Mouse (Mus musculus) CH12.LX (cell line): Measurements from ENCODE around the gene Gm49416. TPM values are rescaled to one million over a fixed set of nuclear protein-coding genes. Genes with fewer than 3 reads are reported as not detected.

ENCODE experiments used
- DNase-seq: peaks from one replicate; pipeline ENCODE4 v3.0.0-alpha.2; 2013; ENCODE audit errors: extremely low read depth
- H3K27ac ChIP-seq: 2 replicates; pipeline ENCODE4 v1.5.1; 2012; ENCODE audit warnings: low read depth, mild to moderate bottlenecking, control low read depth, moderate library complexity; ENCODE audit not compliant: insufficient read depth
- H3K27me3 ChIP-seq: replicated peaks from 2 replicates; pipeline ENCODE3; 2012; ENCODE audit warnings: inconsistent platforms
- H3K36me3 ChIP-seq, 2 experiments: replicated peaks in 1 of 2; 2 replicates each; pipeline versions ENCODE3 to v1.6.1; 2012; ENCODE audit warnings: inconsistent platforms in 1 of 2, low read length in 1 of 2, mild to moderate bottlenecking in 1 of 2, mixed read lengths in 1 of 2, moderate library complexity in 1 of 2; ENCODE audit not compliant: control insufficient read depth in 1 of 2, insufficient read depth in 1 of 2
- H3K4me1 ChIP-seq, 2 experiments: 2 replicates each; pipeline ENCODE4 v1.6.1; 2012; ENCODE audit warnings: inconsistent platforms in 1 of 2, moderate library complexity in 1 of 2; ENCODE audit not compliant: insufficient read depth in 2 of 2, control insufficient read depth in 1 of 2
- H3K4me2 ChIP-seq: 2 replicates; pipeline ENCODE4 v1.6.1; 2012; ENCODE audit warnings: low read depth, mild to moderate bottlenecking, control low read depth; ENCODE audit not compliant: poor library complexity, insufficient read depth, severe bottlenecking
- H3K4me3 ChIP-seq, 3 experiments: fragments of 150-350 bp in 1 of 3; sonication (generic) in 1 of 3; replicated peaks in 1 of 3; 2 replicates each; pipeline versions ENCODE3 to v1.5.1; 2011 to 2012; ENCODE audit warnings: low read depth in 2 of 3, low read length in 2 of 3, mild to moderate bottlenecking in 2 of 3, moderate library complexity in 2 of 3, control low read depth in 1 of 3, improper control_type of control experiment in 1 of 3, inconsistent platforms in 1 of 3, mixed read lengths in 1 of 3; ENCODE audit not compliant: poor library complexity in 1 of 3
- H3K79me2 ChIP-seq: replicated peaks from 2 replicates; pipeline ENCODE4 v1.6.1; 2012; ENCODE audit warnings: mild to moderate bottlenecking, moderate library complexity; ENCODE audit not compliant: control insufficient read depth, poor library complexity, insufficient read depth, severe bottlenecking; ENCODE audit errors: extremely low read depth
- H3K9ac ChIP-seq: 2 replicates; pipeline ENCODE4 v1.6.1; 2012; ENCODE audit warnings: low read depth, mild to moderate bottlenecking, control low read depth, moderate library complexity; ENCODE audit not compliant: insufficient read depth
- H3K9me3 ChIP-seq: replicated peaks from 2 replicates; pipeline ENCODE3; 2012; ENCODE audit warnings: low read length, inconsistent platforms, mixed read lengths
- BHLHE40 ChIP-seq: IDR thresholded peaks from 2 replicates; pipeline ENCODE4 v1.6.1; 2011; ENCODE audit warnings: mild to moderate bottlenecking, low read depth, low read length, improper control_type of control experiment
- CHD1 ChIP-seq: IDR thresholded peaks from 2 replicates; pipeline ENCODE4 v1.6.1; 2012; ENCODE audit warnings: low read depth, low read length, improper control_type of control experiment, inconsistent platforms
- CHD2 ChIP-seq: IDR thresholded peaks from 2 replicates; pipeline ENCODE4 v1.6.1; 2011; ENCODE audit warnings: low read length, improper control_type of control experiment
- CTCF ChIP-seq, 2 experiments: IDR thresholded peaks in 1 of 2; conservative IDR thresholded peaks in 1 of 2; 2 replicates each; pipeline ENCODE4 v1.5.1; 2011 to 2012; ENCODE audit warnings: low read depth in 2 of 2, low read length in 2 of 2, improper control_type of control experiment in 1 of 2, inconsistent platforms in 1 of 2, mild to moderate bottlenecking in 1 of 2, moderate library complexity in 1 of 2
- E2F4 ChIP-seq: IDR thresholded peaks from 2 replicates; pipeline ENCODE4 v1.6.1; 2011; ENCODE audit warnings: low read depth, low read length, improper control_type of control experiment; ENCODE audit not compliant: insufficient replicate concordance
- ELF1 ChIP-seq: IDR thresholded peaks from 2 replicates; pipeline ENCODE4 v1.6.1; 2014; ENCODE audit warnings: low read depth, mild to moderate bottlenecking, inconsistent platforms, low read length, improper control_type of control experiment
- EP300 ChIP-seq: IDR thresholded peaks from 2 replicates; pipeline ENCODE4 v1.6.1; 2011; ENCODE audit warnings: low read length, improper control_type of control experiment
- ETS1 ChIP-seq: conservative IDR thresholded peaks from 2 replicates; pipeline ENCODE4 v1.6.1; 2012; ENCODE audit warnings: low read depth, mild to moderate bottlenecking, inconsistent platforms, low read length, improper control_type of control experiment, moderate library complexity
- GABPA ChIP-seq: IDR thresholded peaks from 2 replicates; pipeline ENCODE4 v1.6.1; 2012; ENCODE audit warnings: low read depth, low read length, improper control_type of control experiment, inconsistent platforms; ENCODE audit not compliant: insufficient replicate concordance
- HCFC1 ChIP-seq: IDR thresholded peaks from 2 replicates; pipeline ENCODE4 v1.6.1; 2012; ENCODE audit warnings: low read depth, mild to moderate bottlenecking, inconsistent platforms, low read length, improper control_type of control experiment
- IRF4 ChIP-seq: IDR thresholded peaks from 2 replicates; pipeline ENCODE4 v1.6.1; 2014; ENCODE audit warnings: low read depth, mild to moderate bottlenecking, inconsistent platforms, low read length, improper control_type of control experiment
- JUN ChIP-seq: IDR thresholded peaks from 2 replicates; pipeline ENCODE4 v1.6.1; 2011; ENCODE audit warnings: low read depth, mild to moderate bottlenecking, low read length, improper control_type of control experiment, moderate library complexity; ENCODE audit not compliant: insufficient read depth
- JUND ChIP-seq: conservative IDR thresholded peaks from 2 replicates; pipeline ENCODE4 v1.6.1; 2011; ENCODE audit warnings: low read depth, low read length, improper control_type of control experiment
- KAT2A ChIP-seq: IDR thresholded peaks from 2 replicates; pipeline ENCODE4 v1.6.1; 2012; ENCODE audit warnings: low read length, improper control_type of control experiment, inconsistent platforms; ENCODE audit not compliant: insufficient replicate concordance
- MAFK ChIP-seq: IDR thresholded peaks from 2 replicates; pipeline ENCODE4 v1.6.1; 2011; ENCODE audit warnings: low read length, improper control_type of control experiment; ENCODE audit not compliant: insufficient replicate concordance
- MAX ChIP-seq: IDR thresholded peaks from 2 replicates; pipeline ENCODE4 v1.6.1; 2011; ENCODE audit warnings: low read length, improper control_type of control experiment
- MAZ ChIP-seq: IDR thresholded peaks from 2 replicates; pipeline ENCODE4 v1.6.1; 2012; ENCODE audit warnings: low read depth, mild to moderate bottlenecking, inconsistent platforms, low read length, improper control_type of control experiment, moderate library complexity
- MEF2A ChIP-seq: IDR thresholded peaks from 2 replicates; pipeline ENCODE4 v1.6.1; 2014; ENCODE audit warnings: low read depth, mild to moderate bottlenecking, inconsistent platforms, low read length, improper control_type of control experiment, borderline replicate concordance
- MXI1 ChIP-seq: IDR thresholded peaks from 2 replicates; pipeline ENCODE4 v1.6.1; 2011; ENCODE audit warnings: mild to moderate bottlenecking, low read depth, low read length, improper control_type of control experiment
- MYC ChIP-seq: IDR thresholded peaks from 2 replicates; pipeline ENCODE4 v1.6.1; 2011; ENCODE audit warnings: low read depth, mild to moderate bottlenecking, improper control_type of control experiment, low read length
- NELFE ChIP-seq: IDR thresholded peaks from 2 replicates; pipeline ENCODE4 v1.6.1; 2011; ENCODE audit warnings: low read depth, low read length, improper control_type of control experiment
- NRF1 ChIP-seq: IDR thresholded peaks from 2 replicates; pipeline ENCODE4 v1.6.1; 2014; ENCODE audit warnings: low read depth, mild to moderate bottlenecking, inconsistent platforms, low read length, improper control_type of control experiment, moderate library complexity
- PAX5 ChIP-seq: IDR thresholded peaks from 2 replicates; pipeline ENCODE4 v1.6.1; 2012; ENCODE audit warnings: low read length, inconsistent platforms, mixed read lengths
- POLR2A ChIP-seq: IDR thresholded peaks from 2 replicates; pipeline ENCODE4 v1.6.1; 2011; ENCODE audit warnings: low read depth, mild to moderate bottlenecking, improper control_type of control experiment, low read length
- POLR2AphosphoS2 ChIP-seq: IDR thresholded peaks from 2 replicates; pipeline ENCODE4 v1.6.1; 2011; ENCODE audit warnings: low read depth, low read length, improper control_type of control experiment
- RAD21 ChIP-seq: IDR thresholded peaks from 2 replicates; pipeline ENCODE4 v1.6.1; 2011; ENCODE audit warnings: low read depth, mild to moderate bottlenecking, low read length, improper control_type of control experiment, moderate library complexity
- RCOR1 ChIP-seq: conservative IDR thresholded peaks from 2 replicates; pipeline ENCODE4 v1.6.1; 2012; ENCODE audit warnings: low read depth, mild to moderate bottlenecking, inconsistent platforms, low read length, improper control_type of control experiment
- SIN3A ChIP-seq: IDR thresholded peaks from 2 replicates; pipeline ENCODE4 v1.6.1; 2012; ENCODE audit warnings: low read length, improper control_type of control experiment, inconsistent platforms
- SMC3 ChIP-seq: IDR thresholded peaks from 2 replicates; pipeline ENCODE4 v1.6.1; 2011; ENCODE audit warnings: low read depth, low read length, improper control_type of control experiment
- TBP ChIP-seq: conservative IDR thresholded peaks from 2 replicates; pipeline ENCODE4 v1.6.1; 2011; ENCODE audit warnings: low read depth, low read length, improper control_type of control experiment
- TCF12 ChIP-seq: IDR thresholded peaks from 2 replicates; pipeline ENCODE4 v1.6.1; 2014; ENCODE audit warnings: low read depth, mild to moderate bottlenecking, inconsistent platforms, low read length, improper control_type of control experiment
- UBTF ChIP-seq: IDR thresholded peaks from 2 replicates; pipeline ENCODE4 v1.6.1; 2012; ENCODE audit warnings: low read depth, mild to moderate bottlenecking, inconsistent platforms, low read length, improper control_type of control experiment, moderate library complexity
- USF1 ChIP-seq: IDR thresholded peaks from 2 replicates; pipeline ENCODE4 v1.6.1; 2014; ENCODE audit warnings: low read depth, mild to moderate bottlenecking, inconsistent platforms, low read length, improper control_type of control experiment
- USF2 ChIP-seq: conservative IDR thresholded peaks from 2 replicates; pipeline ENCODE4 v1.6.1; 2011; ENCODE audit warnings: low read depth, low read length, improper control_type of control experiment
- ZC3H11A ChIP-seq: IDR thresholded peaks from 2 replicates; pipeline ENCODE4 v1.6.1; 2012; ENCODE audit warnings: low read depth, mild to moderate bottlenecking, inconsistent platforms, low read length, improper control_type of control experiment
- ZKSCAN1 ChIP-seq: IDR thresholded peaks from 2 replicates; pipeline ENCODE4 v1.6.1; 2012; ENCODE audit warnings: low read depth, inconsistent platforms, low read length, improper control_type of control experiment, borderline replicate concordance
- ZMIZ1 ChIP-seq: IDR thresholded peaks from 2 replicates; pipeline ENCODE4 v1.6.1; 2012; ENCODE audit warnings: low read depth, mild to moderate bottlenecking, inconsistent platforms, low read length, improper control_type of control experiment
- ZNF384 ChIP-seq: IDR thresholded peaks from 2 replicates; pipeline ENCODE4 v1.6.1; 2012; ENCODE audit warnings: low read depth, low read length, improper control_type of control experiment, inconsistent platforms
- dilution Hi-C: fragments of 300-500 bp; cut with MboI; formaldehyde crosslinking; loops from 2 replicates; pipeline ENCODE4 v1.14.3; 2020; ENCODE audit warnings: low sequenced_read_pairs; ENCODE audit not compliant: extremely low pct_unique_long_range_greater_than_20kb, extremely low pct_ligation_motif_present
- in situ Hi-C: fragments of 300-500 bp; cut with MboI; formaldehyde crosslinking; loops from 3 replicates; pipeline ENCODE4 v1.14.3; 2019; ENCODE audit warnings: low sequenced_read_pairs, low pct_ligation_motif_present, low pct_unique_long_range_greater_than_20kb, mixed read lengths
- polyA plus RNA-seq: library from polyadenylated mRNA; unstranded; fragments of >175 nt; gene quantifications from 2 replicates; pipeline ENCODE4 v1.2.1, GENCODE M21; 2012; ENCODE audit warnings: low read depth; ENCODE audit not compliant: insufficient read length
- total RNA-seq, 2 experiments: library from RNA; depleted of rRNA; stranded (reverse); fragments of 300-350 nt in 1 of 2; fragments of >200 nt in 1 of 2; gene quantifications; 2 replicates each; pipeline ENCODE4 v1.2.3; 2012 to 2014

Gm49416 gene
- total and polyA plus RNA-seq, 3 experiments: 11.1 TPM; not detected in 2

DNA sequence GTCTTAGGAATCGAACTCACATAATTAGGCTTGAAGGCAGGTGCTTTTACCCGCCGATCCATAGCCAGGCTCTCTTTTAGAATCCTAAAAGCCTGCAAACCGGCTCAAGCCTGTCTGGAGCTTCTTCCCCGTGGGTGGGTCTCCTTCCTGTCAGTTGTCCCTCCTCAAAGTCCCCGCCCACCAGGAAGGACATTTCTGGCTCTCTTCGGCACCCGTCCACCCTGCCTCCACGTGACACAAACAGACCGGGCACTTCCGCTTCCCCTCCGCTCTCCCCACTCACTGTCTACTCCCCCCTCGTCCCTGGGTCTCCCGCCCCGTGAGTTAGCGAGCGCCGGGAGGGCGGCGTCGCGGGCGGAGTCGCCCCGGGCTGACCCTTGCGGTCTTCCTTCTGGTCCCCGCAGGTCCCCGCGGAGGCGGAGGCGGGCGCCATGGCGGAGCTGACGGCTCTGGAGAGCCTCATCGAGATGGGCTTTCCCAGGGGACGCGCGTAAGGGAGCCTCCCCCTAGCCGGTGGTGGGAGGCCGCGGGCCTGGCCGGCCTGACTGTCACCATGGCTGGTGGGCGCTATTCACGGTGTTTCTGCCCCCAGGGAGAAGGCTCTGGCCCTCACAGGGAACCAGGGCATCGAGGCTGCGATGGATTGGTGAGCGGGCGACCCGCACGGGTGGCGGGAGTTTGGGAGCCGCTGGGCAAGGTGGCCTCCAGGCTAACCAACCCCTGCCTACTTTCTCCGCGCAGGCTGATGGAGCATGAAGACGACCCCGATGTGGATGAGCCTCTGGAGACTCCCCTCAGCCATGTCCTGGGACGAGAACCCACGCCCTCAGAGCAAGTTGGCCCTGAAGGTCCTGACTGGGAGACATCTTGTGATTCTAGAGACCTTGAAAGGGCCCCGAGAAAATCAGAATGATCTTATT, 17.2 kb upstream of the Gm49416 start, which contains the start of gene Ubxn1:
TSS of gene Ubxn1 (plus strand) at position 230 of the 920 bp plus-strand sequence.
- H3K9me3 ChIP-seq: no peaks in the 10 kb centered on the region
- H3K4me3 ChIP-seq: peak within 1 kb of the TSS; percentile 84 to 97 (median 87)
- H3K4me2 ChIP-seq: peak within 1 kb of the TSS; percentile 92
- dilution Hi-C loops: no loop called here
- peaks cover 21 to 36% of the 10 kb centered on the region in 2 experiments for H3K36me3 ChIP-seq
- H3K9ac ChIP-seq: peak within 1 kb of the TSS; percentile 95
- peaks cover 2 to 16% of the 10 kb centered on the region in 2 experiments; a peak in 2 of 4 replicates for H3K4me1 ChIP-seq
- DNase-seq: peak; percentile 98
- TF ChIP-seq CHD2: no peak
- peak; percentile 48; the same call in 1 of the 2 replicates for TF ChIP-seq MYC
- TF ChIP-seq MAZ: peak; percentile 96
- no peak for TF ChIP-seq POLR2AphosphoS2
- peak; percentile 88 for TF ChIP-seq BHLHE40
- no peak for TF ChIP-seq NRF1
- no peak; the same call in 1 of the 2 replicates for TF ChIP-seq GABPA
- TF ChIP-seq ZMIZ1: 0 out of 2 replicates have a peak, but pooled peaks have one; percentile 22
- TF ChIP-seq CHD1: no peak
- TF ChIP-seq JUND: no peak
- TF ChIP-seq IRF4: peak; percentile 72; the same call in 1 of the 2 replicates
- no peak for TF ChIP-seq RCOR1
- peak; percentile 98 for TF ChIP-seq MAX
- no peak for TF ChIP-seq JUN
- TF ChIP-seq TBP: peak; percentile 58; the same call in 1 of the 2 replicates
- TF ChIP-seq RAD21: no peak
- peak; percentile 99 for TF ChIP-seq SIN3A
- no peak for TF ChIP-seq EP300
- TF ChIP-seq MEF2A: peak; percentile 36; the same call in 1 of the 2 replicates
- peak; percentile 100 for TF ChIP-seq USF1
- TF ChIP-seq E2F4: no peak
- no peak for TF ChIP-seq ZC3H11A
- TF ChIP-seq HCFC1: peak; percentile 97
- TF ChIP-seq UBTF: no peak
- no peak for TF ChIP-seq CTCF (conservative IDR thresholded peaks at IDR 0.05 in 1 of 2, IDR thresholded peaks at IDR 0.05 in 1 of 2; ENCODE audit: low read depth in 2 of 2, low read length in 2 of 2)
- peak; percentile 70 for TF ChIP-seq POLR2A
- TF ChIP-seq SMC3: no peak
- TF ChIP-seq NELFE: peak; percentile 69; the same call in 1 of the 2 replicates
- peak; percentile 92; the same call in 1 of the 2 replicates for TF ChIP-seq KAT2A
- TF ChIP-seq ZNF384: no peak
- peak; percentile 98 for TF ChIP-seq USF2
- peak; percentile 83; the same call in 1 of the 2 replicates for TF ChIP-seq MXI1
- peak; percentile 99 for TF ChIP-seq ELF1
- TF ChIP-seq ETS1: no peak
- TF ChIP-seq ZKSCAN1: no peak
- TF ChIP-seq PAX5: no peak
- TF ChIP-seq TCF12: peak; percentile 66; the same call in 1 of the 2 replicates
- no peak for TF ChIP-seq MAFK
- TF ChIP-seq, all 38 proteins: peak for 18
- H3K27ac ChIP-seq: peak within 1 kb of the TSS; percentile 52
- in situ Hi-C loops: no loop called here
- peaks cover 19% of the 10 kb centered on the region for H3K79me2 ChIP-seq
- no peaks in the 10 kb centered on the region for H3K27me3 ChIP-seq
